Comparison of ENCODE assay signal across 21 mouse cellular contexts in the genomic region with DNA sequence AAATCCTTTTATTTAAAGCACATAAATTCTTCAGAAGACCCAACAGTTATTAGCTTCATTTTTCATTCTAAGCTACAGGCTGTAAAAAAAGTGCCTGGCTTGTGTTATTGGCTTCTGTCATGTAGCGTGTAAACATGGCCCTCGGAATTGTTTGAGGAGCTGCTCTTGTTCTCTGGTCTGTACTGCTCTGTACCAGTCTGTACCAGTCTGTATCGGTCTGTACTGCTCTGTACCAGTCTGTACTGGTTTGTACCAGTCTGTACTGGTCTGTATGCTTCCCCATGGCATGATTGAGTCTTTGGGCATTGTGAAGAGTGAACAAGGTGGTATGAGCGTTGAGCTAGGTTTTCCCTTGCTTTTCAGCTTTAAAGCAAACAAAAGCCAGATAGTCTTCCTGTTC.
"Had no signal": no experiment of that assay in that cellular context is flagged by ENCODE, and none has a peak within 500 bp of the region (broad histone marks: within the 10 kb centered on the region; RNA-seq: fewer than 3 reads in every experiment).

No protein-coding gene starts in this region.

- H3K4me3 ChIP-seq: lung, embryonic 15.5 days; megakaryocyte, embryonic 14.5 days; midbrain, embryonic 13.5 days; midbrain, embryonic 15.5 days; neural tube, embryonic 13.5 days; neural tube, embryonic 15.5 days had no signal

- ATAC-seq: liver, postnatal 0 days; lung, postnatal 0 days; midbrain, embryonic 13.5 days; midbrain, embryonic 15.5 days had no signal

- H3K36me3 ChIP-seq: lung, embryonic 15.5 days; midbrain, embryonic 13.5 days; midbrain, embryonic 15.5 days; neural tube, embryonic 13.5 days; neural tube, embryonic 15.5 days had no signal

- H3K4me1 ChIP-seq: lung, embryonic 15.5 days; megakaryocyte, embryonic 14.5 days; midbrain, embryonic 13.5 days; midbrain, embryonic 15.5 days; neural tube, embryonic 13.5 days; neural tube, embryonic 15.5 days had no signal

- H3K9ac ChIP-seq: liver, postnatal 0 days; lung, embryonic 15.5 days; midbrain, embryonic 13.5 days; midbrain, embryonic 15.5 days; neural tube, embryonic 13.5 days; neural tube, embryonic 15.5 days had no signal

- H3K27me3 ChIP-seq: lung, embryonic 15.5 days; megakaryocyte, embryonic 14.5 days; midbrain, embryonic 13.5 days; midbrain, embryonic 15.5 days; neural tube, embryonic 13.5 days; neural tube, embryonic 15.5 days had no signal

- H3K4me2 ChIP-seq: lung, embryonic 15.5 days; midbrain, embryonic 11.5 days; midbrain, embryonic 13.5 days; midbrain, embryonic 15.5 days; neural tube, embryonic 13.5 days; neural tube, embryonic 15.5 days had no signal

- H3K27ac ChIP-seq: lung, embryonic 15.5 days; macrophage; midbrain, embryonic 13.5 days; midbrain, embryonic 15.5 days; neural tube, embryonic 13.5 days; neural tube, embryonic 15.5 days had no signal

- DNase-seq: liver, postnatal 0 days; lung, adult 2 months; lung, postnatal 14 days; lung, postnatal 36 days; retina, postnatal 1 day; right cerebral cortex, adult 18-20 months; right cerebral cortex, postnatal 25 days; right cerebral cortex, postnatal 4 days; spleen, adult 18-20 months; thymus, adult 18-20 months; thymus, postnatal 14 days; thymus, postnatal 36 days had no signal

- H3K9me3 ChIP-seq: lung, embryonic 15.5 days; megakaryocyte, embryonic 14.5 days; midbrain, embryonic 13.5 days; midbrain, embryonic 15.5 days; neural tube, embryonic 13.5 days; neural tube, embryonic 15.5 days had no signal
